Mouse (Mus musculus): ENCODE measurements around the gene Nid1.
A peak's percentile ranks its signal among the peaks of the same experiment; 100 is the strongest.

Nid1 gene

DNA sequence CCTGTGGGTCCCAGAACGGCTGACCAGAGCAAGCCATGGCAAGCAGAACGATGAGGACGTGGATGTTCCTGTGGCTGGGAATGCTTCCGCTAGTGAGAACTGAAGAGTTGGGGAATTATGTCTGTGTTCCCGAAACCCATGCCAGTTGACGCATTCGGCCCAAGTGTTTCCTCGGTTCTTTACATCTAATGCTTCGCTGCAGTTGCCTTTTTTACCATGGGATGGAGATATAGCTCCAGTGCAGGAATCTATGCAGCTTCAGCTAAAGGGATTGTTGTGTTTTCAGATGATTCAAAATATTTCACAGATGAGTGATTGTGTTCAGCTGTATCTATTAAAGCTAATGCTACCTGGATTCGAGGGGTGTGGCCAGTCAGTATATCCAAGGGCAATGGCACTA lies 105.7 kb downstream of the Nid1 start:
- peak in 1 of 2 experiments; percentile 51 for DNase-seq (ENCODE audit: low spot score in 2 of 2)

DNA sequence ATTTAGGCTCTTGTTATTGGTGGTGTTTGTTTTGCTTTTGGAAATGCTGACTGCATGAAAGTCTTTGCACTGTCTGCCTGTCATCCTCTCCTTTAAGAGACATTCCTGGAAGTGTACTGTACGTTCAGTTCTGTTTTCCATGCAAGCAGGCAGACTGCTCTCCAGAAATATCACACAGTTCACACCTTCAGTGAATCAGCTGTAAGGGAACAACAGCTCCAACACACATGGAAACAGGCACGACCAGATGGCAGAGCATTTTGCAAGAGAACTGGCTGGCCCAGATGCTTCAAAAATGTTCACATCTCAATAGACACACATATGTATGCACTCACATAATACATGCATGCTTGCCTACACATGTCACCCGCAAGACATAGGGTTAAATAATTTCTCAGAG lies 109.4 kb downstream of the Nid1 start:
- peak; percentile 78 to 92 for DNase-seq (ENCODE audit: low spot score in 2 of 2)

- no peak for DNase-seq (ENCODE audit: low spot score in 2 of 2)
These were observed 110.5 kb downstream of the Nid1 start for GRCm38 (mm10) chr13:13547889-13548288.

DNA sequence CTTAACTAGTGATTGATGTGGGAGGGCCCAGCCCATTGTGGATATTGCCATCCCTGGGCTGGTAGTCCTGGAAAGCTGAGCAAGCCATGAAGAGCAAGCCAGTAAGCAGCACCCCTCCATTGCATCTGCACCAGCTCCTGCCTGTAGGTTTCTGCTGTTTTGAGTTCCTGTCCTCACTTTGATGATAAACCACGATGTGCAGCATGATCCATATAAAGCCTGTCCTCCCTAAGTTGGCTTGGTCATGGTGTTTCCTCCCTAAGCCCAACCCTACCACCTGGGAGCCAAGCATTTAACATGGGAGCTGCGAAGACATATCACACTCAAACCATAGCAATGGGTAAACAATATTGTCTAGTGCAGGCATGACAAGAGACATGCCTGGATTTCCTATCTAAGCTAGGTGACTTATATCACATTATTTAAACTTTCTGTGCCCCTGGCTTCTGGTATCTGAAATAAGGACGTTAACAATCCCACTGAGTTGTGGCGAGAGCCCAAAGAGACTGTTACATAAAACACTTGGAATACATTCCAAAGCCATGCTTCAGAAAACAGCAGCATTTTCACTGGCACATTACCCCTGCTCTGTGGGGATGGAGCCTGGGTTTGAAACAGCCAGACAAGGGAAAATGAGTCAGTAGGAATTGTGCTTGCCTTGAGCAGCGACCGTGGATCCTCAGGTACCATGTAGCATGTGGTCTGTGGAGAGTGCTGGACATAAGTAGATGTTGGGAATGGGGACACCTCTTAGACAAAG lies 111.3 kb downstream of the Nid1 start:
- DNase-seq (ENCODE audit: low spot score in 2 of 2), result peak in 1 of 2 experiments; percentile 50

GRCm38 (mm10) chr13:13549687-13550660 lies 112.6 kb downstream of the Nid1 start:
- DNase-seq (ENCODE audit: low spot score in 2 of 2), result no peak

GRCm38 (mm10) chr13:13552020-13552419 lies 114.7 kb downstream of the Nid1 start:
- DNase-seq (ENCODE audit: low spot score in 2 of 2), result no peak

- DNase-seq (ENCODE audit: low spot score in 2 of 2), result no peak
These were observed 116.3 kb downstream of the Nid1 start for GRCm38 (mm10) chr13:13553660-13554059.

DNA sequence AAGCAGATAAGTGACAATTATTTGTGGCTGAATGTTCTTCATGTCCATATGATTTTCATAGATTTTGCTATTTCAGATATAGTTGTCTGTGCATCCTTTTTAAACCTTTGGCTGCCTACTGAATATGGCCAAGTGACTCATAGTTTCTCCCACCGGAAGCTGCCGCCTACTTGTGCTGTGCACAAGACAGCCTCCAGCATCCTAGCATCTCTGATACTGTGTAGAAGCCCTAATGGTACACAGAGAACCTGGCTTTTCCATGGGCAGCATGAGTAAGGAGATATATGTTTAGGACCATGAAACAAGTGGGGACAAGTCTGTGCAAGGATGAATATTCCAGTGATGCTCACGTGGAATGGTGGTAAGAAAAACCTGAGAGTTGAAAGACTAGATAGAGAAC lies 117.8 kb downstream of the Nid1 start:
- peak; percentile 51 to 61 for DNase-seq (ENCODE audit: low spot score in 2 of 2)

DNA sequence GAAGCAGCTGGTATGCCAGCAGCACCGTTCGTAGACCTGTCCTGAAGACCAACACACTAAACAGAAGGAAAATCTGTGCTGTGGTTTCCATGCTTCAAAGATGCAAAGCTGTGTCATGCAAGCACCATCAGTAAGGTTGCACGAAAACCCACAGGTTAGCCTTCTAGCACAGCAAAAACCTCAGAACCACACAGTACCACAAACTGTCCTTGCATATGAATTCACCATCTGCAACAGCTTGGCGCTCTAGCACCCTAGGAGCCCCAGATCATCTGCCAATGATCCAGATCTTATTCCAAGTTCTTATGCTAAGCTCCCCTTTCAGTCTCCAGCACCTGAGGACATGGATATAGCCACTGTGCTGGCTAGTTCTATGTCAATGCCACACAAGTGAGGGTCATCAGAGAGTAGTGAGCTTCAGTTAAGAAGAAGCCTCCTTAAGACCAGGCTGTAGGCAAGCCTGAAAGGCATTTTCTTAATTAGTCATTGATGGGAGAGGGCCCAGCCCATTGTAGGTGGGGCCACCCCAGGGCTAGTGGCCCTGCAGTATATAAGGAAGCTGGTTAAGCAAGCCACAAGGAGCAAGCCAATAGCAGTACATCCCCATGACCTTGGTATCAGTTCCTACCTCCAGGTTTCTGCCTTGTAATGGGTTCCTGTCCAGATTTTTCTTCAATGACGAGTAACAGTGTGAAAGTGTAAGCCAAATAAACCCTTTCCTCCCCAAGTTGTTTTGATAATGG lies 119.8 kb downstream of the Nid1 start:
- DNase-seq (ENCODE audit: low spot score in 2 of 2), result no peak

DNA sequence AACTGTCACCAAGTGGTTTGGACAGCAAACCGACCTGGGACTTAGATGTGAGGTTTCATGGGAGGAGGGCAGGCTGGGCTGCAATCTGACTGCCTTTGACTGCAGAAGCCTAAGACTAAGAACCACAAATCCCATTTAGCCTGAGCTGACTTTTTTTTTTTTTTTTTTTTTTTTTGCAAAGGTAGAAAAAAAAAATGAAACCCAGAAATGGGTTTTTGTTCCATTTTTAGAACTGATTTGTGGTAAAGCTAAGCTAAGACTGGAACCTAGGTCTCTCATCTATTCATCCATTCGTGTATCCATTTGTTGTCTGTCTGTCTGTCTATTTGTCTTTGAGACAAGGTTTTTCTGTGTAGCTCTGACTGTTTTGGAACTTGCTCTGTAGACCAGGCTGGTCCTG lies 120.9 kb downstream of the Nid1 start:
- no peak for DNase-seq (ENCODE audit: low spot score in 2 of 2)

DNA sequence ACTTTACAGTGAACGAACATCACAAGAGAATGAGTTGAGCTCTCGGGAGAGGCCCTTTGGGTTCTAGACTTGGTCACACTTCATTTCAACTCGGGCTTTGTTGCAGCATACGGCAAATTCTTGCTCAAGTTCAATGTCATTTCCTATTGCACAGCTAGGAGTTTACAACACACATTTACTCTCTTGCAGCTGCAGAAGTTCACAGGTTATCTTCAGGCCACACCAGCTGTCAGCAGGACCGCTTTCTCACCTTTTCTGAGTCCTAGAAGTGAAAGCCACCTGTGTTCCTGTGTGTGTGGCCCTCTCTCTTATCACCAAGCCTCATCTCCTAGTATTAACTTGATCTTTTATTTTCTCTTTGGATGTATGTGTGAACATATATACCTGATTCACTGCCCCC lies 121.5 kb downstream of the Nid1 start:
- DNase-seq (ENCODE audit: low spot score in 2 of 2), result no peak
